Mouse (Mus musculus) left cerebral cortex, postnatal 25 days (tissue): ENCODE measurements around the gene Cct3. TPM values are rescaled to one million over a fixed set of nuclear protein-coding genes. Genes with fewer than 3 reads are reported as not detected.
"Not testable (repeated sequence)": the region's sequence is repeated elsewhere in the genome, so short reads cannot be mapped to it uniquely, and the experiment has no call there.

Experiments used
- DNase-seq, 2 experiments: peaks; one replicate each; pipeline ENCODE4 v3.0.0; 2022; ENCODE audit warnings: low spot score in 2 of 2, mixed read lengths in 1 of 2
- intact Hi-C: fragments of 180-260 bp; cut with DNase I; formaldehyde crosslinking; loops from one replicate; pipeline ENCODE4 v1.15.1; 2025
- total RNA-seq, 2 experiments: library from RNA; stranded (reverse); gene quantifications; 2 replicates each; pipeline ENCODE4 v1.2.3; 2021

The Cct3 gene
- total RNA-seq, 2 experiments from 2014 or later: 179 to 187 TPM

DNA sequence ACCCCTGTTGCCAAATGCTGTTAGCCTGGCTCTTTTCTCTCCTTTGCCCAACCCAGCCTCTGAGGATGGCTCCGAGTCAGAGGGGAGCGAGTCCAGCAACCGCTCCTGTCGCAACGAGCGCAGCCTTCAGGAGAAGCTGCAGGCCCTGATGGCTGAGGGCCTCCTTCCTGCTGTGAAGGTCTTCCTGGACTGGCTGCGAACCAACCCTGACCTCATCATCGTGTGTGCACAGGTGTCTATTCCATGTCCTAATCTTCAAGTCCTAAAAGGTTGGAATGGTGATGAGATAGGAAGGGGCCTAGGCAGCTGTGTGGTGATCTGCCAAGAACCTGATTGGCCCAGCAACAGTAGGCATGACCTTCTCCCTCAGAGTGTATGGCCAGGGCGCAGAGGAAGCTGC lies 56.0 kb downstream of the Cct3 start:
- intact Hi-C loops: no loop called here
- DNase-seq: no peak

DNA sequence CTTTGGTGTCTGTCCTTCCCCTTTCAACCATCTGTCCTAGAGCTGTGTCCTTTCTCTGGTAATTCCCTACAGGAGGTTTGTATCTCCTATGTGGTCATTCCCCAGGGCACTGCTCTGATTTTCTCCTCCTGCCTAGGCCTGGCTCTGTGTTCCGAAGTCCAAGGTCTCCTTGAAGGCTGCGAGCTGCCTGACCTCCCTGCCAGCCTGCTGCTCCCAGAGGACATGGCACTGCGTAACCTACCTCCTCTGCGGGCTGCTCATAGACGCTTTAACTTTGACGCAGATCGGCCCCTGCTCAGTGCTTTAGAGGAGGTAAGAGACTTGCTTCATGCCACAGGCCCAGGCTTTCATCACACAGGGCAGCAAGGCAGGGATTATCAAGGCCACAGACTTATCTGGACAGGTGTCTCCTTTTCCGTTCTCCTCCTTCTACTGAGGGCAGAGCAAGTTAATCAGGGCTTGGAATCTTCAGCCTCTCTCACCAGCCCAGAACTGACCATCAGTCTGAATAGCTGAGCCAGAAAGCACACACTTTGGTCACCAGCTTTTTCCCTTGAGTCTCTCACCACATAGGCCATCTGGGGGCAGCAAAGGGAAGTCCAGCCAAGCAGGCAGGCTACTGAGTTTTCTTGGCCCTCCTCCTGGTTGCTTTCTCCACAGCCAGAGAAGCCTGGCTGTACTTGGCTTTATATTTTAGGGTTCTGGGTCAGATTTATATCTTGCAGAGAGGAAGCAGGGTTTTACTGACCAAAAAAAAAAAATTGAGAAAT lies 57.7 kb downstream of the Cct3 start:
- intact Hi-C loops: no loop called here
- peak in 1 of 2 experiments; percentile 33 for DNase-seq

DNA sequence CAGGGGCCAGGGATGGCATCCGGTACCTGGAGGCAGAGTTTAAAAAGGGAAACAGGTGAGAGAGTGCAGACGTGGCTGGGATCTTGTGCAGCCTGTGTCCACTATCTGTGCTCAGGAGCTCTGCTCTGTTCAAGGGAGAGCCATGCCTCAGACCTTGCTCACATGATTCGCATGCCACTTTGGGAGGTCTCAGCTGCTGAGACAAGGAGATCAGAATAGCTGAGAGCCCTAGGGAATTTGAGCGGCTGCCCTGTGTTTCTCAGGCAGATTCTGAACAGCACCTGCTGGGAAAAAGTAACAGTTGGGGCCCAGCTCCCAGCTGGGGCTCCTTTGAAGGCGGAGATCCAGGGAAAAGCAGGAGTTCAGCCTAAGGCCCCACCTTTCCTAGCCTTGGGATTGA lies 62.7 kb downstream of the Cct3 start:
- intact Hi-C loops: no loop called here
- DNase-seq: no peak

DNA sequence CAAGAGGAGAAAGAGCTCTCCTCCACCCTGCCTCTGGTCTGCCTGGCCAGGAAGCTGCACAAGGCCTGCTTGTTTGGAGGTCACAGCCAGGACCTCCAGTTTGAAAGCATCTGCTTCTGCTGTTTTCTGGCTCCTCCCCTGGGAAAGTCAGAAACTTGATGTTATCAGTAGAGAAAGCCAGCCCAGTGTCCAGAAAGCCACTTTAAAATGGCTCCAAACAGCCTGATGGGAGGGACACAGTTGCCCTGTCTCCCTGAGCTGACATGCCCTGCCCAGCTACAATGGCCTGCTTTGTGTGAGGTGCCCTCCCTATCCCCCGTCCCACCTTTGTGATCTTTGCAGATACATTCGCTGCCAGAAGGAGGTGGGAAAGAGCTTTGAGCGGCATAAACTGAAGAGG lies 63.1 kb downstream of the Cct3 start:
- DNase-seq: no peak
- intact Hi-C loops: no loop called here

DNA sequence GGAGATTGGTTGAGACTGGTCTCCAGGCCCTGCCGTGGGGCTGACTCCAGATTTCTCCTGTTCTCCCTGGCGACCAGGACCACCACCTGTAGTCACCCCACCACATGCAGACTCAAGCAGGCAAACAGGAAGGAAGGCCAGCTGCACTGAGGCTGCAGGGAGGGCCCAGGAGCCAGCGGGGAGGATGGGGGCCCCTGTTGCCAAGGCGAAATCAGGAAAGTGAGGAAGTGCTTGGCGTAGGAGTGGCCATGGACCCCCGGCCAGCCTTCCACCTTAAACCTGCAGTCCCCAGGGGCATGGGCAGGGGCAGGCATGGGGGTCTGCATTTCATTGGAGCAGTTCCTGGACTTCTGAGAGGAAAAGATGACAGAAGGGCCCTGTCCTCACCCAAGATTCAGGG lies 64.2 kb downstream of the Cct3 start:
- DNase-seq: no peak

DNA sequence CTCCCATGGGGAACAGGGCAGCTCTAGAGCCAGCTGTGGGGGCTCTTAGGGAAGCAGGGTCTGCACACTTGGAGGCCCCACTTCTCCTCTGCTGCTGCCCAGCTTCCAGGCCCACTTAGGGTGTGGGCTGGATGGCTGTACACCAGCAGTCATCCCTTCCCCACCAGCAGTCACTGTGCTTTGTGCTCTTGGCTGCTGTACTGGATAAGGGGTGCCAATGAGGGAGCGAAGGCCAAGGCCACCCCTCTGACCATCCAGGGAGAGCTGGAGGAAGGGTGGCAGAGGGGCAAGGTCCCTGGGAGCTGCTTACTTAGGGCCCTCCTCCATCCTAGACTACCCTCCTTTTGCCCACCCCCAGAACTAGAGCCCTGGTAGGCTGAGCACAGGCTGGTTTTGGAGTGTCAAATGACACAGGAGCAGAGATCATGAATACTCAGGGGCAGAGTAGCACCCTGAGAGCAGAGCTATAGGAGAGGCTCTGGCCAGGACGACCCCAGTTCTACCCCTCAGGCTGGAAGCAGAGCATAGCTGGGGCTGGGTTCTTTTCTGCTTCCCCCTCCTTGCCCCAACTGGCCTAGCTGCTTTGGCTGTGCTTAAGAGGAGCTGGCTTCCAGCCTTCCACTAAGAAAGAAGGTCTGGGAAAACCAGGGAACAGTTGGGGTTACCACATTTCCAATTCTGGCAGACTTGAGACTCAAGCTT lies 64.8 kb downstream of the Cct3 start:
- intact Hi-C loops: no loop called here
- DNase-seq: peak in 1 of 2 experiments; percentile 36

More for the DNA sequence above, 64.2 kb downstream of the Cct3 start:
- intact Hi-C loops: no loop called here

DNA sequence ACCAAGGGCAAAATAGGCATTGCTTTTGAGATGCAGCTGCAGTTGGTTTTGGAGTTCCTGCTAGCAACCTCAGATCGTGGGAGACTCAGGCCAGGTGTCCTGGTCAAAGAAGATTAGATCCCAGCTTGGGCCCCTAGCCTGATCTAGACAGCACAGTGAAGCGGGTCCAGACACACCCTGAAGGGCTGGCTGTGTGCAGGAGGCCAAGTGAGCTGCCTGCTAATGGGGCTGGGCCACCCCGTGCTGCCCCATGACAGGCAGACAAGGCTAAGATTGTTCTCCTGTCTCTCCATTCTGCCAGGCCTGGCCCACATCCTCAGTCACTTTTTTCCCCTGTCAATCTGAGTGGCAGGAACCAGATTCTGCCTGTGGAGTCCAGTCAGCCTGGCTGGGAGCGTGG lies 66.8 kb downstream of the Cct3 start:
- peak in 1 of 2 experiments; percentile 55 for DNase-seq
- intact Hi-C loops: no loop called here

DNA sequence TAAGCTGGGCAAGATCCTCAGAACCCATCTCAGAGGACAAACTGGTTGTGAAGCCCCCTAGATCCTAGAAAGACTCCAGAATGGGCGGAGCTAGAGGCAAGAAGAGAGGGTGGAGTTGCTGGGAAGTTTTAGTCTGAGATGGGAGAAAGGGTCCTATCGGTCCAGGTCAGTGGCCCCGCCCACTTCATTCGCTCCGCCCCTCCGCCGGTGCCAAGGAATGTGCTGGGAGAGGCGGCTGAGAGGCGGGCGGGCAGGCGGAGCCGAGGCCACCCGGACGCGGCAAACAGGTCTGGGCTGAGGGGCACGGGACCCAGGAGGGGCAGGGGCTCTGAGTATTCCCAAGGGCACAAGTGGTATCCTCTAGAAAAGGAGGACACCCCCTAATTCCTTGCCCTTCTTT lies 67.4 kb downstream of the Cct3 start, which contains the start of gene Paqr6:
Gene Paqr6 (plus strand): TSS at position 248 of the 400 bp plus-strand sequence.
- intact Hi-C loops: no loop called here
- DNase-seq: no peak

DNA sequence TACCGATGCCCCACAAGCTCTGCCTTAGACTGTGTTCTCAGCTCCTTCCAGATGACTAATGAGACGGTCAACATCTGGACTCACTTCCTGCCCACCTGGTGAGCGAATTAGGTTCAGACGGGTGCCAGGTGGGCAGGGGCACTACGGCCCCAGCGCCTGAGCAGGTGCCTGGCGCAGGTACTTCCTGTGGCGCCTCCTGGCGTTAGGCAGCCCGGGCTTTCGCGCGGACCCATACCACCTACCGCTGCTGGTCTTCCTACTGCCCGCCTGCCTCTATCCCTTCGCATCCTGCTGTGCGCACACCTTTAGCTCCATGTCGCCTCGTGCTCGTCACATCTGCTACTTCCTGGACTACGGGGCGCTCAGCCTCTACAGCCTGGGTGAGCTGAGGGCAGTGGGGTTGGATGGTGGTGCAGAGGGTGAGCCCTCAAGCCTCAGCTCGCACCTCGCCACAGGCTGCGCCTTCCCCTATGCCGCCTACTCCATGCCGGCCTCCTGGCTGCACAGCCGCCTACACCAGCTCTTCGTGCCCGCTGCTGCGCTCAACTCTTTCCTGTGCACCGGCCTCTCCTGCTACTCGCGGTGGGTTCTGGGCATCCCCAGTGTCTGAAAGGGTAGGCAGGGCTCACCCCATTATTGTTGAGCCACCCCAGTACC lies 68.9 kb downstream of the Cct3 start:
- intact Hi-C loops: no loop called here
- peak in 1 of 2 experiments; percentile 33 for DNase-seq

DNA sequence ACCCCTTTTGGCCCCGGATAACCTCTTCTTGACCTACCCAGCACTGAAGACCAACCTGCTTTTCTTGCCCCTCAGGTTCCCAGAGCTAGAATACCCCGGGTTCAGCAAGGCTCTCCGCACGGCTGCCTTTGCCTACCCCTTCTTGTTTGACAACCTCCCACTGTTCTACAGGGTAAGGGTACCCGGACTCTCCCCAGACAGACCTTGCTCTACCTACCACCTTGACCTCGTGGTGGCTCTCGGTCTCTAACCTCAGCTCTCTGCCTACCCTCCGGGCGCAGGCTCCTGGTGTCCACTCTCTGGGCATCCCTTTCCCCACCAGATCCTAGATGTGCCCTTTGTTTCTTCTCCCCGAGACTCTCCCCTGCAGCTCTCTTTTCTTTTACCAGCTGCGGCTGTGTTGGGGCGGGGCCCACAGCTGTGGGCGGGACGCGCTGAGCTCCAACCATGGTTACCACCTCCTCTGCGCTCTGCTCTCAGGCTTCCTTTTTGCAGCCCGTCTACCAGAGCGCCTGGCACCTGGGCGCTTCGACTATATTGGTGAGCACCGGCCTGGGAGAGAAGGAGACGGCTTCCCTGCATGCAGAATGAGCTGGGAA lies 70.0 kb downstream of the Cct3 start:
- peak; percentile 57 to 84 for DNase-seq

DNA sequence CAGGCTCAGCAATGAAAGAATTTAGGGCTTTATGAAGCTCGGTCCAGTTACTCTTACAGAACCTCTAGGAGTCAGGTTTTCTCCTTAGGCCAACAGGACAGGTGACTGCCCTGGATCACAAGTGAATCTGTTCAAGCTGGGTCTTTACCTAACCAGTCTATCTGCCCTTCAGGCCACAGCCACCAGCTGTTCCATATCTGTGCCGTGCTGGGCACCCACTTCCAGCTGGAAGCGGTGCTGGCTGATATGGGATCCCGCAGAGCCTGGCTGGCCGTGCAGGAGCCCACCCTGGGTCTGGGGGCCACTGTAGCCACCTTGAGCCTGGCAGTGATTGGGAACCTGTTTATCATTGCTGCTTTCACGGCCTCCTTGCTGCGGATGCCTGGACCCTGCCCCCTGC lies 70.6 kb downstream of the Cct3 start:
- DNase-seq, intact Hi-C loops: not testable (repeated sequence)

More for the DNA sequence above, 70.0 kb downstream of the Cct3 start:
- intact Hi-C loops: not testable (repeated sequence)

DNA sequence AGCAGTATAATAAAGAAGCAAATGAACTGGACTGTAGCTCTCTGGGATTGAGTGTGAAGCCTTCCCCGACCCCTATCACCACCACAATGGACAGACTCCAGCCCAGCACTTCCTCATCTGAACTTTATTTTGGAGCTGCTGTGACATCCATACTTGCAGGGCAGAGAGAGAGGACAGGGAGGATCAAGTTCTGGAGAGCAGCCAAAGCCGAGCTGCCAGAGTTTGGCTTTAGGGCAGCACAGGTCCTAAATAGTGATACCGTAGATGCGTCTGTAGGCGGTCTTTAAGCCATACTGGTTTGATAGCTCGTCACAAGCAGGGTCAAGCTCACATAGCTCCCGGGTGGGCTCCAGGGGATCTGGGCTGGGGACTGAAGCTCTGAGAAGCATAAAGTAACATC lies 71.6 kb downstream of the Cct3 start:
- intact Hi-C loops, DNase-seq: not testable (repeated sequence)

Other genes with a start within 250 kb of the Cct3 start
- gene Naxe, start 238.6 kb upstream of the Cct3 start, total RNA-seq: 10 to 100 TPM; 66.6 to 74.9 TPM
- gene Ttc24, start 218.8 kb upstream of the Cct3 start, total RNA-seq: not detected
- under 1 TPM; 0.21 to 0.44 TPM for gene Iqgap3, start 215.1 kb upstream of the Cct3 start, total RNA-seq
- gene Mef2d, start 154.7 kb upstream of the Cct3 start, total RNA-seq: 100 to 1,000 TPM; 211 to 225 TPM
- not detected for gene Rhbg, start 42.4 kb upstream of the Cct3 start, total RNA-seq
- under 1 TPM; 0.37 to 0.41 TPM for gene Gm38392, start 9.9 kb upstream of the Cct3 start, total RNA-seq
- 1 to 10 TPM; 3.5 to 3.7 TPM for gene Tsacc, start 117 bp upstream of the Cct3 start, total RNA-seq
- gene Glmp, start 27.9 kb downstream of the Cct3 start, total RNA-seq: 10 to 100 TPM; 91.0 to 91.4 TPM
- 1 to 10 TPM; 1.2 to 2.6 TPM for gene Tmem79, start 39.0 kb downstream of the Cct3 start, total RNA-seq
- gene Smg5, start 39.1 kb downstream of the Cct3 start, total RNA-seq: 10 to 100 TPM; 68.4 to 77.9 TPM
- gene Paqr6, start 67.5 kb downstream of the Cct3 start, total RNA-seq: 1 to 10 TPM; 4.9 to 5.2 TPM
- 1 to 10 TPM; 1.0 to 1.1 TPM for gene Bglap3, start 75.6 kb downstream of the Cct3 start, total RNA-seq
- not detected for gene Bglap2, start 81.6 kb downstream of the Cct3 start, total RNA-seq
- gene Bglap, start 87.3 kb downstream of the Cct3 start, total RNA-seq: 1 to 10 TPM in 1 of 2 experiments, under 1 TPM in 1; 0.96 to 4.2 TPM
- 1 to 10 TPM; 5.1 to 6.2 TPM for gene Pmf1, start 113.2 kb downstream of the Cct3 start, total RNA-seq
- 10 to 100 TPM; 77.4 to 79.3 TPM for gene Slc25a44, start 128.0 kb downstream of the Cct3 start, total RNA-seq
- gene Sema4a, start 164.1 kb downstream of the Cct3 start, total RNA-seq: 10 to 100 TPM; 49.2 to 57.9 TPM
- gene Lmna, start 212.8 kb downstream of the Cct3 start, total RNA-seq: 10 to 100 TPM; 42.1 to 48.7 TPM
- gene Mex3a, start 235.3 kb downstream of the Cct3 start, total RNA-seq: 1 to 10 TPM; 2.8 to 3.0 TPM